Mouse (Mus musculus) testis, adult 2 months (tissue): ENCODE data around the gene Hoxd12. TPM values are rescaled to one million over a fixed set of nuclear protein-coding genes. Genes with fewer than 3 reads are reported as not detected.

Source experiments
- H3K27ac ChIP-seq: fragments of 200-500 bp; 2 replicates; pipeline ENCODE4 v1.5.1; 2012; ENCODE audit warnings: low read depth, low read length; ENCODE audit not compliant: control insufficient read depth, insufficient read depth
- H3K27me3 ChIP-seq: fragments of 200-500 bp; 2 replicates; pipeline ENCODE4 v1.6.1; 2012; ENCODE audit warnings: mild to moderate bottlenecking, low read length, moderate library complexity; ENCODE audit not compliant: control insufficient read depth, insufficient read depth
- H3K36me3 ChIP-seq: fragments of 200-500 bp; 2 replicates; pipeline ENCODE4 v1.6.1; 2012; ENCODE audit warnings: mild to moderate bottlenecking, low read length; ENCODE audit not compliant: control insufficient read depth, insufficient read depth
- H3K4me1 ChIP-seq: fragments of 200-500 bp; 2 replicates; pipeline ENCODE4 v1.6.1; 2012; ENCODE audit warnings: low read length; ENCODE audit not compliant: control insufficient read depth, insufficient read depth
- H3K4me3 ChIP-seq: fragments of 200-500 bp; 2 replicates; pipeline ENCODE4 v1.5.1; 2012; ENCODE audit warnings: low read depth, mild to moderate bottlenecking, low read length, moderate library complexity, mixed read lengths; ENCODE audit not compliant: control insufficient read depth
- CTCF ChIP-seq: fragments of 200-500 bp; IDR thresholded peaks from 2 replicates; pipeline ENCODE4 v1.5.1; 2012; ENCODE audit warnings: low read depth, mild to moderate bottlenecking, inconsistent platforms, low read length, moderate library complexity; ENCODE audit not compliant: control insufficient read depth, insufficient read depth, insufficient replicate concordance
- POLR2A ChIP-seq: fragments of 200-500 bp; IDR thresholded peaks from 2 replicates; pipeline ENCODE4 v1.6.1; 2012; ENCODE audit warnings: low read depth, mild to moderate bottlenecking, inconsistent platforms, low read length, moderate library complexity; ENCODE audit not compliant: control insufficient read depth
- polyA plus RNA-seq: library from polyadenylated mRNA; depleted of rRNA; stranded (reverse); fragments of >200 nt; gene quantifications from 2 replicates; pipeline ENCODE4 v1.2.3, GENCODE M21; 2012

Gene Hoxd12
- polyA plus RNA-seq, 1 experiment = not detected

DNA sequence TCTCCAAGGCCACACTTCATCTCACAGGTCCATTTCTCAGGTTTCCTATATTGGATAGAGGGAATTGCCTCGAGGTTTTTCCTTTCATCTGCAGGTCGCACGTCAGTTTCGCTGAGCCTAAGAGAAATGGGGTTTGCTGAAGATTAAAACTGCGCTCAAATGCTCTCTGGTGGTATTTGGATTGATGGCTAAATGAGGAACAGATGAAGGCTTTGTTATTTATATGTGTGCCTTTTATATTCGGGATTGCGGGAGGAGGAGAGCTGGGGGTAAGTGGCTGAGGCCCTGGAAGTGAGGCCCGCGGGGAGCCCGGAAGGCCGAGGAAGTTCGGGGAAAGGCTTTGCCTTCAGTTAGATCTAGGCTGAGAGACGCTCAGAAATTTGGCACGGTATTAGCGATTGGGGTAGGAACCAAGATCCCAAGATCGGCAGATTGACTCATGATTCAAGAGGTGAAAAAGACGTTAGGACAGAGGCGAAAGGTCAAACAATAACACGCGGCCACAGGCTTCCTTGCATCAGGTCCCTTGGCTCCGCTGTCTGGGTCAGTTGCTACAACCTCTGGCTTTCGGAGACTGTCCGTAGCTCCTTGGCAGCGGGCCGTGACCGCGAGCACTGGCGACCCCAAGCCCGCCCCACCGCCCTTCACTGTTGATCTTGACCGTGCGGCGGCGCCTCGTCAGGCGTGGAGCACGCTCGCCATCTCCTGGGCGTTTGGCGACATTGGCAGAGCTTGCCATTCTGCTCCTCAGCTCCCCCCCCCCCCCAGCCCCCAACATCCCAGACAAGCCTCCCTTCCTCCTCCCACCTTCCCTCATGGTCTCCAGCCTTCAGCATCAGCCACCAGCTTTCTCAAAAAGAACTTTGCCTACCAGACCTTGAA lies 2.1 kb upstream of the Hoxd12 start:
- Histone ChIP-seq H3K4me3 (no peak overlapping the region), H3K36me3 (no peaks in the 10 kb centered on the region), H3K4me1 (peaks cover 18% of the 10 kb centered on the region), H3K27me3 (peaks cover 13% of the 10 kb centered on the region), H3K27ac (no peak overlapping the region)
- no peak for TF ChIP-seq POLR2A
- peak; percentile 55; the same call in 1 of the 2 replicates for TF ChIP-seq CTCF

DNA sequence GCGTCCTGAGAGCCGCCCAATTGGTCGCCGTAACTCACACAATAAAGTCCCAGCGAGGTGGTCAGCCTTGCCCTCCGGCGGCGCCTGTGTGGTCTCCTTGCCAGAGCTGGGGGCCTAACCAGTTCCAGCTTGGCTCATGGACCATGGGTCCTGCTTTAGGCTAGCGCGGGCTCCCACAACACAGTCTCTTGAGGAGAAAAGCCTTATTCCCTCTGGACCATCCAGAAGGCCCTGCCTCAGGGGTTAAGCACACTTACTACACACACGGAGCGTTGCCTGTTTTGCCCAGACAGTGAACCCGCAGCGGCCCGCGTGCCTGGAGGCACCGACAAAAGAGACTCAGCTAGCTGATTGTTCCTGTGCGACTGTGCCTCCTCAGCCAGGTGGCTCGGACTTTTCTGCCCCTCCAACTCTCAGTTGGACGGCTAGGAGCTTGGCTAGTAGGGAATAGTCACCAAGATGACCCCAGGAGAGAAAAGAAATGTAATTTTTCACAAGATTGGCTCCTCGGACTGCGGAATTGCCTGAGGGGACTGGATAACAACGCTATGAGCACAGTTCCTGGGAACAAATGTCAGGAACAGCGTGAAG lies 883 bp upstream of the Hoxd12 start:
- Histone ChIP-seq H3K36me3 (no peaks in the 10 kb centered on the region), H3K27me3 (peaks cover 8% of the 10 kb centered on the region), H3K27ac (no peak overlapping the region), H3K4me1 (peaks cover 9% of the 10 kb centered on the region), H3K4me3 (no peak overlapping the region)
- TF ChIP-seq CTCF (no peak), POLR2A (no peak)

DNA sequence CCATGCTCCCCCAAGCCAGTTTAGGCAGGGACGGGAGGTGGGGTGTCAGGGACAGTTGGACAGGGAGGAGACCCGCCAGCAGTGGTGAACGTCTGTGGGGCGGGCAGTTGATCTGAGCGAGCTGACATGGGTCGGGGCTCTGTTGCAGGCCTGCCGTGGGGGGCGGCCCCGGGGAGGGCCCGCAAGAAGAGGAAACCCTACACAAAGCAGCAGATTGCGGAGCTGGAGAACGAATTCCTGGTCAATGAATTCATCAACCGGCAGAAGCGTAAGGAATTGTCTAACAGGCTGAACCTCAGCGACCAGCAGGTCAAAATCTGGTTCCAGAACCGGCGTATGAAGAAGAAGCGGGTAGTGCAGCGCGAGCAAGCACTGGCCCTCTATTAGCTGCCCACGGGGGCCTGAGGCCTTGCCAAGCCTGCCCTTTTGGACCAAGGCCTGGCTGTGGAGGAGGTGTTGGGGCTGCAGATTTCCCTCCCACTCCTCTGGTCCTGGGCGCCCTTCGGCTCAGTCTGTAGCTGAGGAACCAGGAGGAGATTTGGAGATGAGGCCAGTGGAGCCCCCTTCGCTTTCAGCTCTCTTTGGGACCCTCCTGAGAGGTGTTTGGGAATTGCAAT lies 961 bp downstream of the Hoxd12 start:
- no peaks in the 10 kb centered on the region for H3K36me3 ChIP-seq
- no peak overlapping the region for H3K4me3 ChIP-seq
- H3K27ac ChIP-seq = no peak overlapping the region
- no peak for TF ChIP-seq POLR2A
- no peak for TF ChIP-seq CTCF
- H3K27me3 ChIP-seq = peaks cover 12% of the 10 kb centered on the region
- peaks cover 14% of the 10 kb centered on the region for H3K4me1 ChIP-seq

DNA sequence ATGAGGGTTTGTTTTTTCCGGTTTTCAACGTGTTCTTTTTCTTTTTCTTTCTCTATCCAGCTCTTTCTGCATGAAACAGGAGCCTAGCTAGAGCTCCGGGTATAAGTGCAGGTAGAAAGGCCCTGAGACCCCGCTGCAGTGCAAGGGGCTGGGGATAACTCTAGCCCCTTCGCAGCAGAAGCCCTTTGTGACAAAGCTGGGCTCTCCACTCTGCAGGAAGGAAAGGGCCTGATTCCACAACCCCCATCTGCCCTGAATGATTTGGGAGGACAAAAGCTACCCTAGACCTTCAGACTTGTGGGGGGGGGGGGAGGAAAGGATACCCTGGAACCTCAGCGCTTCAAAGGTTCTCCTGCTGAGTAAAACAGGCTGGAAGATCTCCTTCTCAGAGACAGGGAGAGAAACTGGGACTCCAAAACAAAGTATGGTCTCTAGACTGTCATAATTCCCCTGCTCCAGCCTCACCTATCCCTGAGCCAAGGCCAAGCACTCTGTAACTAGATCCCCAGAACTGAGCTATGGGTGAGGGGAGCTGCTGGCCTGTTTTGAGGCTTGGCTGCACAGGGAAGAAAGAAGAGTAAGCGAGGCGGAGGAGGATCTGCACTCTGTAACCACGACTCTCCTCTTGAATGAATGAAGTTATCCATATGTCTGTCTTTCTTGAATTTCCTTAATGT lies 1.7 kb downstream of the Hoxd12 start:
- TF ChIP-seq POLR2A (no peak), CTCF (no peak)
- Histone ChIP-seq H3K27me3 (peaks cover 12% of the 10 kb centered on the region), H3K27ac (no peak overlapping the region), H3K4me3 (no peak overlapping the region), H3K4me1 (peaks cover 14% of the 10 kb centered on the region), H3K36me3 (no peaks in the 10 kb centered on the region)

DNA sequence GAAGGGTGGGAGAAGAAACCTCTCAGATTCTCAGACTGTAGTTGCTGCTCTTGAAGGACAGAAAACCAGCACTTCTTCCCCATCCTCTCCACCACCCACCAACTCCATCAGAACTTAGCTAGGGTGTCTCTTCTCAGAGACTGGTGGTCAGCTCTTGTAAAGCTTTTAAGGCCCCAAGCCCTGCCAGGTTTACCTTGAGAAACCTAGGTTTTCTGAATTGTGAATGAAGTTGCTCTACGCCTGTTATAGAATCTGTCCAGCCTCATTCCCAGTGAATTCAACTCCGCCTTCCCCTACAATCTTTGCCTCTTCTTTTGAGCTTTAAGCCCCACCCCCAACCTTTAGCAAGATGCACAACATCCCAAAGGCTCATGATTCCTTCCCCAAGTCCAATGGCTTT lies 2.3 kb downstream of the Hoxd12 start:
- Histone ChIP-seq H3K4me3 (no peak overlapping the region), H3K27ac (no peak overlapping the region), H3K27me3 (peaks cover 13% of the 10 kb centered on the region), H3K4me1 (peaks cover 17% of the 10 kb centered on the region), H3K36me3 (no peaks in the 10 kb centered on the region)
- TF ChIP-seq POLR2A (no peak), CTCF (no peak)

DNA sequence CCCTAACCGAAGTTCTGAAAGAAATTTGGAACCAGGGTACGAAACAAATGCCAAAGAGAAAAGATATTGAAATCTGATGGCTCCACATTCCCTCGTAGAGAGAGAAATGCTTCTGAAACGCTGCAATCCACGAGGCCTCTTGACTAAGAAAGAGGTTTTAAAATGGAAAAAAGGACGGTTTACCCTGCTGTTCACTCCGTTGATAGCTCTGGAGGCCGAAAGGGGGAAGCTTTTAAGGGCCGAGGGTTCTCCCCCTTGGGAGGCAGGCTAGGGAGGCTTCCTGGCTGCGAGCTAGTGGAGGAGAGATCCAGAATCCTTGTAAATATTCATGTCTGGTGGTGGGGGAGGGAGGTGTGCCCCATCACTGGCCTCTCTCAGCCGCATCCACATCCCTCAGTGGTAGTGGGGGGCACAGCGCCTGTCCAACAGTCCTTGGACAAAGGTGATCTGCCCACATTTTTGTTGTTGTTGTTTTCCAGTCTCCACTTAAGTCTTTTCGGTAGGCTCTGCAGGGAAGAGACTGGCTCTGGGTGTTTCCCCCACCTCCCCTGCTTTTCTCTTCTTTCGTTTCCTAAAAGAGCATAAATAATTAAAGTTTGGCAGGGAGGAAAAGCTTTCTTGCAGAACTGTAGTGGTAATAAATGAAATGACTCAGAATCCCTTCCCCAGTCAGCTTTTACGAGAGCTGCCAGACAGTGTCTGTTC lies 4.2 kb downstream of the Hoxd12 start, which contains the start of gene Hoxd11:
Gene Hoxd11 (plus strand): TSS at position 667 of the 705 bp plus-strand sequence.
- TF ChIP-seq CTCF = no peak
- no peak for TF ChIP-seq POLR2A
- H3K4me3 ChIP-seq = no peak within 1 kb of the TSS
- H3K27ac ChIP-seq = no peak within 1 kb of the TSS
- H3K36me3 ChIP-seq = no peaks in the 10 kb centered on the region
- peaks cover 18% of the 10 kb centered on the region for H3K4me1 ChIP-seq
- peaks cover 14% of the 10 kb centered on the region for H3K27me3 ChIP-seq
